8 mouse cellular contexts compared by ENCODE assay signal in genomic region chr12:55301472-55302300, GRCm38 (mm10). TPM values are rescaled to one million over a fixed set of nuclear protein-coding genes. Genes with fewer than 3 reads are reported as not detected.
DNase-seq lines count a peak whose midpoint lies in the region; ATAC-seq lines count a peak whose summit lies in the region.

No protein-coding gene starts in this region.

- H3K4me3 ChIP-seq in kidney, embryonic 16.5 days (ENCODE audit: low read length), result peak overlapping the region; percentile 83
- peak overlapping the region; percentile 67 for H3K4me3 ChIP-seq in forebrain, embryonic 12.5 days (replicated peaks)
- peak overlapping the region; percentile 69 for H3K4me3 ChIP-seq in liver, embryonic 12.5 days
- peak overlapping the region; percentile 73 for H3K4me3 ChIP-seq in stomach, embryonic 16.5 days (replicated peaks; ENCODE audit: low read length)

- H3K27ac ChIP-seq in kidney, embryonic 16.5 days (ENCODE audit: low read length), result peak overlapping the region; percentile 95
- H3K27ac ChIP-seq in forebrain, embryonic 12.5 days, result peak overlapping the region; percentile 86
- peak overlapping the region; percentile 96 for H3K27ac ChIP-seq in liver, embryonic 12.5 days
- H3K27ac ChIP-seq in stomach, embryonic 16.5 days (ENCODE audit: low read length), result peak overlapping the region; percentile 96

- no peaks in the 10 kb centered on the region for H3K27me3 ChIP-seq in kidney, embryonic 16.5 days (ENCODE audit: insufficient read depth, low read length)
- no peaks in the 10 kb centered on the region for H3K27me3 ChIP-seq in forebrain, embryonic 12.5 days
- no peaks in the 10 kb centered on the region for H3K27me3 ChIP-seq in liver, embryonic 12.5 days (replicated peaks)
- no peaks in the 10 kb centered on the region for H3K27me3 ChIP-seq in stomach, embryonic 16.5 days (ENCODE audit: control insufficient read depth, insufficient read depth, low read length)

- no peak for ATAC-seq in kidney, embryonic 16.5 days (ENCODE audit: low FRiP score, low TSS enrichment)
- peak; percentile 2; the same call in 1 of the 2 replicates for ATAC-seq in forebrain, embryonic 12.5 days (ENCODE audit: low FRiP score)
- no peak for ATAC-seq in liver, embryonic 12.5 days
- ATAC-seq in stomach, embryonic 16.5 days (ENCODE audit: insufficient read depth, low FRiP score), result no peak

- peak overlapping the region; percentile 84 for H3K9ac ChIP-seq in kidney, embryonic 16.5 days (replicated peaks; ENCODE audit: low read length)
- peak overlapping the region; percentile 77 for H3K9ac ChIP-seq in forebrain, embryonic 12.5 days
- H3K9ac ChIP-seq in liver, embryonic 12.5 days, result peak overlapping the region; percentile 80
- peak overlapping the region; percentile 80 for H3K9ac ChIP-seq in stomach, embryonic 16.5 days (ENCODE audit: low read length)

- DNase-seq in kidney, adult 18-20 months, result no peak
- DNase-seq in Muller cell, postnatal 12 days (ENCODE audit: inconsistent ontology term), result peak; percentile 19
- DNase-seq in urinary bladder, adult 18-20 months (ENCODE audit: low spot score in 2 of 2), result no peak
- no peak for DNase-seq in testis, postnatal 14 days (ENCODE audit: low spot score)

- H3K4me2 ChIP-seq in kidney, embryonic 16.5 days (replicated peaks; ENCODE audit: low read depth, low read length), result peak overlapping the region; percentile 79
- H3K4me2 ChIP-seq in forebrain, embryonic 12.5 days, result peak overlapping the region; percentile 58
- peak overlapping the region; percentile 73 for H3K4me2 ChIP-seq in liver, embryonic 12.5 days
- H3K4me2 ChIP-seq in stomach, embryonic 16.5 days (ENCODE audit: low read depth, low read length), result peak overlapping the region; percentile 62

- peaks cover 25% of the 10 kb centered on the region for H3K36me3 ChIP-seq in kidney, embryonic 16.5 days (ENCODE audit: insufficient read depth, low read length)
- peaks cover 27% of the 10 kb centered on the region for H3K36me3 ChIP-seq in forebrain, embryonic 12.5 days (replicated peaks)
- H3K36me3 ChIP-seq in liver, embryonic 12.5 days, result peaks cover 41% of the 10 kb centered on the region
- H3K36me3 ChIP-seq in stomach, embryonic 16.5 days (ENCODE audit: control insufficient read depth, insufficient read depth, low read length), result 0 out of 2 replicates have a peak, but pooled peaks cover 3% of the 10 kb centered on the region

- WGBS in kidney, embryonic 16.5 days, result 44% methylated on average over 11 of the region's 11 CpGs
- WGBS in forebrain, embryonic 12.5 days, result 46% methylated on average over 11 of the region's 11 CpGs
- WGBS in liver, embryonic 12.5 days (ENCODE audit: insufficient replicate concordance), result 23% methylated on average over 11 of the region's 11 CpGs
- 41% methylated on average over 11 of the region's 11 CpGs for WGBS in stomach, embryonic 16.5 days

- peaks cover 32% of the 10 kb centered on the region for H3K4me1 ChIP-seq in kidney, embryonic 16.5 days (ENCODE audit: insufficient read depth, low read length)
- H3K4me1 ChIP-seq in forebrain, embryonic 12.5 days, result peaks cover 30% of the 10 kb centered on the region
- H3K4me1 ChIP-seq in liver, embryonic 12.5 days, result peaks cover 33% of the 10 kb centered on the region
- H3K4me1 ChIP-seq in stomach, embryonic 16.5 days (ENCODE audit: control insufficient read depth, insufficient read depth, low read length), result peaks cover 15% of the 10 kb centered on the region

- 0 out of 2 replicates have a peak, but pooled peaks cover 3% of the 10 kb centered on the region for H3K9me3 ChIP-seq in kidney, embryonic 16.5 days (ENCODE audit: low read length)
- no peaks in the 10 kb centered on the region for H3K9me3 ChIP-seq in forebrain, embryonic 12.5 days
- 0 out of 2 replicates have a peak, but pooled peaks cover 4% of the 10 kb centered on the region for H3K9me3 ChIP-seq in liver, embryonic 12.5 days (replicated peaks)
- H3K9me3 ChIP-seq in stomach, embryonic 16.5 days (replicated peaks; ENCODE audit: control insufficient read depth, low read length), result no peaks in the 10 kb centered on the region

RNA-seq across cellular contexts. Expression of gene Ppp2r3c, which starts 1.1 kb away (rescaled TPM):
- 14.8 and 15.6 TPM in 2 replicates for polyA plus RNA-seq in kidney, embryonic 16.5 days (2015; fragmentation: Nextera tagmentation; extraction: Ambion mirVana)
- 27.1 and 28.3 TPM in 2 replicates for polyA plus RNA-seq in forebrain, embryonic 12.5 days (2016; fragmentation: Nextera tagmentation; extraction: Ambion mirVana)
- 10.3 and 11.8 TPM in 2 replicates for polyA plus RNA-seq in liver, embryonic 12.5 days (2016; fragmentation: Nextera tagmentation; extraction: Ambion mirVana)
- 10.6 and 10.9 TPM in 2 replicates for polyA plus RNA-seq in stomach, embryonic 16.5 days (2015; fragmentation: Nextera tagmentation; extraction: Ambion mirVana)

RNA-seq across cellular contexts. Expression of gene 1110008L16Rik, which starts 2.3 kb away (rescaled TPM):
- 15.5 and 15.6 TPM in 2 replicates for polyA plus RNA-seq in kidney, embryonic 16.5 days (2015; fragmentation: Nextera tagmentation; extraction: Ambion mirVana)
- 13.2 and 14.1 TPM in 2 replicates for polyA plus RNA-seq in forebrain, embryonic 12.5 days (2016; fragmentation: Nextera tagmentation; extraction: Ambion mirVana)
- polyA plus RNA-seq in liver, embryonic 12.5 days (2016; fragmentation: Nextera tagmentation; extraction: Ambion mirVana), result 12.4 and 13.4 TPM in 2 replicates
- polyA plus RNA-seq in stomach, embryonic 16.5 days (2015; fragmentation: Nextera tagmentation; extraction: Ambion mirVana), result 22.5 and 23.9 TPM in 2 replicates
